Mouse (Mus musculus): ENCODE measurements at regions not wholly inside any gene's neighbourhood (a gene's known extent, or its start where the extent isn't known, plus 50 kb on each side); places are given as distances from the start of the nearest gene placed in this dataset.
A peak's percentile ranks its signal among the peaks of the same experiment; 100 is the strongest.
"Not testable (repeated sequence)": the region's sequence is repeated elsewhere in the genome, so short reads cannot be mapped to it uniquely, and the experiment has no call there.

- DNase-seq (ENCODE audit: low read depth, low spot score): no peak
These were observed 326.0 kb upstream of the Snx7 start for GRCm38 (mm10) chr3:118194754-118195153.

DNA sequence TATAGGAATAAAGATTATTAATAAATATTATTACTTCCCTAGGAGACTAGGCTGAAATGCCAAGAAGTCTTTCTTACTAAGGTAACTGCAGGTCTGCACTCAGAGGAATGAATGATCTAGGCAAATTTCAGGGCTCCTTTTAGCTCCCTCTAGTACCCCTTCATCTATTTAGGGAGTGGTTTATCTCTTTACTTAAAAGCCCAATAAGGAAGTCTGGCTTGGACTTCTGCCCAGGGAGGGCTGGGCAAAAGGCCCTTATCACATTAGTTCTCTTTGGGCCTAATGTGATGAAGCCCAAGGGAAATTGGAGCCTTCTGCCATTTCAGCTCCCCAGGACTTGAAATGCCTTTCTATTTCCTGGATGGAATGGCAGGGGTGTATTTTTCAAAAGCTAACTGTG, 320.6 kb upstream of the Snx7 start:
- DNase-seq (ENCODE audit: low read depth, low spot score): no peak

DNA sequence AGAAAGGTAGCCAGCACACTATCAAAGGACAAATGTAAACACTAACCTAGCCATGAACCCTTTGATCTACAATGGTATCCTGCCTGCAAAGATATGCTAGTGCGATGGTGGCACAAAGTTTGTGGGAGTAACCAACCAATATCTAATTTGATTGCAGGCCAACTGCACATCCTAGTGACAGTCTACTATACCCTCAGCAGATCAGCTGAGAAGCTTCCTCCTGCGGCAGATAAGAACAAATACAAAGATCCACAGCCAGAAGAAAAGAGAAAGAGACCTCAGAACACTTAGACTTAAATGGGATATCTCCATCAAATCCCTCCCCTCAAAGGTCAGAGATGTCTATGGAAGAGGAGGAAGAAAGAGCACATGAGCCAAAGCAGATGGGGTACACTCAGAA, 308.7 kb upstream of the Snx7 start:
- DNase-seq (ENCODE audit: low read depth, low spot score): no peak

- no peak for DNase-seq (ENCODE audit: low read depth, low spot score)
These were observed 294.2 kb upstream of the Snx7 start for GRCm38 (mm10) chr3:118162916-118163315.

DNA sequence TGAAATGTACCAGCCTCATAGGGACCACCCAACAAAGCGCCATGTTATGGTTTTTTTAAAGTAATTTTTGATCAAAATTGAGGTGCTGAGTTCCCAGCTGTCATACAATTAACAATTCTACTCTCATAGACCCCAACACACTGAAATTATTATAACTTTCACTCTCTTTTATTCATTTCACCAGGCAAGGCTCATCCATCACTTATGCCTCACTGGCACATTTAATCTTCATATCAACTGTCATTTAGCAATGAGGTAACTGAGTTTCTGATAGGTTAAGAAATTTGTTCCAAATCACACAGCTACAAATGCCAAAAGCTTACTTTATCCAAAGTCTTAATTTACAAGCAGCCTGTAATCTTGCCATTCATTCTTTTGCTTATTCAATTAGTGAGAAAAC, 276.1 kb upstream of the Snx7 start:
- DNase-seq (ENCODE audit: low read depth, low spot score): no peak

GRCm38 (mm10) chr3:118141731-118142130, 273.0 kb upstream of the Snx7 start:
- no peak for DNase-seq (ENCODE audit: low read depth, low spot score)

DNA sequence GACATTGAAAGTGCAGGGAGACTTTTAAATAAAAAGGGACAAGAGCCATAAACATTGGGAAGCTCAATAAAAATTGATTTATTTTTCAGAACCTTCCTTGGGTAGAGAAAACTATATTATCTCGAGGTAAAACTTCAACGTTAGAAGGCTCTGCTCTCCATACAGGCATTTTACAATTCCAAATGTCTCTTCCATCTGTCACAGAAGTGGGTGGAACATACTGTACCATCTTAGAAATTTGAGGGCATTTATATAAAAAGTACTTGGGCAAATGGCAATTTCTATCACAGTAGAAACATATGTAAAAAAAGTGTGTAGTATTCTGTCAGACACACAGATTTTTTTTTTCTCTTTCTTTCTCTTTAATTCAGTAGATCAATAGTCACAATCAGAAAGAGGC, 271.4 kb upstream of the Snx7 start:
- DNase-seq (ENCODE audit: low read depth, low spot score): no peak

GRCm38 (mm10) chr3:118128349-118128748, 259.6 kb upstream of the Snx7 start:
- not testable (repeated sequence) for DNase-seq (ENCODE audit: low read depth, low spot score)

- no peak for DNase-seq (ENCODE audit: low read depth, low spot score)
These were observed 233.9 kb upstream of the Snx7 start for GRCm38 (mm10) chr3:118102635-118103034.

- no peak for DNase-seq (ENCODE audit: low read depth, low spot score)
These were observed 215.8 kb upstream of the Snx7 start for GRCm38 (mm10) chr3:118084508-118084907.

DNA sequence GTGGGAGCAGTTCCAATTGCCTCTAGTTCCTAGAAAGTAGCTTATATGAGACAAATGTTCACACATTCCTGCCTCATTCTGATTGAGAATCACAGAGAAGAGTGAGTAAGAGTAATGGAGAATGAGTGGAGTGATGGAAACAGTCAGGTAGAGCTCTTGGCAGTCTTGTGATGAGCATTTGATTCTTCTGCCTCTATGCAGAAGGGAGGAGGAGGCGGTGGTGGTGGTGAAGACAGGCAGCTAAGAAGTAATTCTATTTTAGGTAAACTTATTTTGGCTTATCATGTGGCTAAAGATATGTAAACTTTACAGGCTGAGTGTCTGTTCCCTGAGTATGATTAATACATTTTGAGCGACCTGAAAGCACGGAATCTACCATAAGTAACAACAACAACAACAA, 203.6 kb upstream of the Snx7 start:
- DNase-seq (ENCODE audit: low read depth, low spot score): no peak

- DNase-seq (ENCODE audit: low read depth, low spot score): no peak
These were observed 201.4 kb upstream of the Snx7 start for GRCm38 (mm10) chr3:118070129-118070528.

DNA sequence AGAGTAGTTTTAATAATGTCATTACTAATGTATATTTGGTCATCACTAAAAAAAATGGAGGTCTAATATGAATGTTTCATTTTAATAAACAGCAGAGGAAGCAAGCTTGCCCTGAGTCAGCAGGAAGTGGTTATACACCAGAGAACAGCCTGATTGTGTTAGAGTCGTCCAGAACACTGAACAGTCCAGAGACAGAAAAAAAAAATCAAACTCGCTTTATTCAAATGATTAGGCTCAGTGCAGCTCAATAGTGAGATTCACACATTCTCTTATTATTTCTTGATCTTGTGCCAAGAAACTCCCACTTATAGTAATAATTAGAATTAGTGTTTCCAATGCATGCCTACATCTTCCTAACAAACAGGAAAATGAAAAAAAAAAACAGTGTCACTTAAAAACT, 194.9 kb upstream of the Snx7 start:
- DNase-seq (ENCODE audit: low read depth, low spot score): peak; percentile 4

DNA sequence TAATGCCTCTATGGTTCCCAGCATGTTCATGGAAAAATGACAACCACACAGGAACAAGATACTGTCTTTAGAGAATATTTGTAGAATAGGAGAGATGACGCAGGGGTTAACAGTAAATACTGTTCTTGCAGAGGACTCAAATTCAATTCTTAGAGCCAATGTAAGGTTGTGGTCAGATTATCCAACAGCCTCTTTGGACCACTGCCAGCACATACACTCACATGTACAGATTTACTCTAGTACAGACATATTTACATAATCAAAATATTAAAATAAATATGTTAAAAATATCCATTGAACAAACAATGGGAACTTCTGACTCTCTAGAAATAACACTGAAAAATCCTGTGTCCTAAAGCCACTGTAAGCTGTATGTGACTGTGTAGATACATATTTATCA, 193.8 kb upstream of the Snx7 start:
- no peak for DNase-seq (ENCODE audit: low read depth, low spot score)

GRCm38 (mm10) chr3:118047016-118047415, 178.3 kb upstream of the Snx7 start:
- no peak for DNase-seq (ENCODE audit: low read depth, low spot score)

- DNase-seq (ENCODE audit: low read depth, low spot score): no peak
These were observed 177.8 kb upstream of the Snx7 start for GRCm38 (mm10) chr3:118046536-118046935.

GRCm38 (mm10) chr3:118036501-118036900, 167.8 kb upstream of the Snx7 start:
- DNase-seq (ENCODE audit: low read depth, low spot score): no peak

DNA sequence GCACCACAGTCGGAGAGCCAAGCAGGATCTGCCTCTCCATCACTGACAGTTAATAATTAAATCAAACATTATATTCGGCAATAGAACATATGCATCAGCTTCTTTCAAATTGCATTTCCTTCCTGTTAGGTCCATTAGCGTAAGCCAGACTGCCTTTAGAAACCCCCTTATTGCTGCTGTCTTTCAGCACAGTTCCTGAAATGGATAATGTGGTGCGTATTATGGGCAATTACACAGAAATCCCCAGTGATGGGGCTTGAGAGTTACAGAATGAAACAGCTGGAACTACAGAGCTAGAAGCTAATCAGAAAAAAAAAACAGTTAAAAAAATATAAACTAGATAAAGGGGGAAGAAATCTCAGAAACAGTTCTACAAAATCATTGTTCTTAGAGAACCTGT, 126.7 kb upstream of the Snx7 start:
- DNase-seq (ENCODE audit: low read depth, low spot score): peak; percentile 26

DNA sequence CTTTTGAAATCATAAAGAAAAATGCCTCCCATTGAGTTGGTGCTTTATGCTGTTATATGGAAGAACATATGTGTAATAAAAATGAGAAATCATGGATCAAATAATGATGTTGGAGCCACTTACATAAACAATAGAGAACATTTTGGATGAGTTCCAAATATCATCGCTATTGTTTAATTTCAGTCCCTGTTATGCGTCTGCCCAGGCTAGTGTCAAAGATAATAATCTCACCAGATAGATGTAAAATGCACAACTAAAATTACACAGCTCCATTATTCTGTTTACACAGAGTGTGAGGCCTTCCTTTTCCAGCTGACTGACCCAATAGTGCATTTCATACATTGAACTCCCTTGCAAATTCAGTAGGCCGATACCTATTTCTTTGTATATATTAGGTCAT, 125.4 kb upstream of the Snx7 start:
- DNase-seq (ENCODE audit: low read depth, low spot score): no peak

GRCm38 (mm10) chr3:117990561-117990960, 121.8 kb upstream of the Snx7 start:
- no peak for DNase-seq (ENCODE audit: low read depth, low spot score)

GRCm38 (mm10) chr3:117988443-117988842, 119.7 kb upstream of the Snx7 start:
- DNase-seq (ENCODE audit: low read depth, low spot score): no peak

DNA sequence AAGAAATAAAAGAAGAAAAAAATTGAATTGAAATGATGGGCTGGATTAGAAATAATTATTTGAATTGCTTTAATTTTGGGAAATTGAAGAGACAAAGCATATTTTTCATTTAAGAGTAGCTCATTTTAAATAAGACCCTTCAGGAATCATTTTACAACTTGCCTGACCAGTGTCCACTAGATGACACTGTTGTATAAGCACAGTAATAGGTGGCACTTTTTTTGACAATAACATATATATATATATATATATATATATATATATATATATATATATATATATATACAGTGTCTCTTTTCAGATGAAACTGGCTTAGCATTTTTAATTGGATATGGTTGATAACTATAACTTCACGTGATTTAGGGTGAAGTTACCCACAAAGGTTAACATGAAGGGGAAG, 106.9 kb upstream of the Snx7 start:
- peak; percentile 29 for DNase-seq (ENCODE audit: low read depth, low spot score)

DNA sequence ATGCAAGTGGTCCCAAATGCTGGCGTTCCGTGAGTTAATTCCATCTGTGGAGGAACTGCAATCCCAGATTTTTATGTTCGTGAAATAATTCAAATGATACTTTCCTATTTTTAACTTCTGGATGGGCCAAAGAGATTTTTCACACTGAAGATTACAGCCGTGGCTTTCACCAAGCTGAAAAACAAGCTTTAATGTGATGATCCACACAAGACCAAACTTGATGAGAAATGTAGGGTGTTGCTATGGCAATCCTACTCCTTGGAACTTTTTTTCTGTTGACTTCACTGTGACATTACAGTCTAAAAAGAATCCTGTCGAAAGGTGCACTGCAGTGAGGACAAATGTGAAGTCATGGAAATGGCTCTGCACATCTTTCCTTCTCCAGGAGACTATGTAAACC, 100.1 kb upstream of the Snx7 start:
- DNase-seq (ENCODE audit: low read depth, low spot score): no peak

- DNase-seq (ENCODE audit: low read depth, low spot score): no peak
These were observed 69.7 kb upstream of the Snx7 start for GRCm38 (mm10) chr3:117938426-117938825.

DNA sequence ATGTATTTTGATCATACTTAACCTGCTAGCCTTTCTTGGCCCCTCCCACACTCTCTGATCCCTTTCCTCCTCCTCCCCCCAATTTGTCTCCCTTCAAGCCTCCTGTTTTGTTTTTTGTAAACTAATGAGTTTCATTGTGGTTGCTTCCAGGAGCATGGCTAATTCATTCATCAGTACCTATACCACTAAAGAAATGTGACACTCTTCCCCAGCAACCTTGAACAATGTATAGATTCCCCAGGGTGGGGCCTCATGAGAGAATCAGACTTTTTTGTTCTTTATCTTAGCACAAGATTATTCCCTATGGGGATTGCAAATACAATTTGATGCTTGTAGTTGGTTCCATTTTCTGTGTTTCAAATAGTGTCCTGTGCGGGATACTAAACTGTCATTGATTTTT, 58.8 kb upstream of the Snx7 start:
- no peak for DNase-seq (ENCODE audit: low read depth, low spot score)

Data from A20 (cell line).